Mouse (Mus musculus) olfactory bulb, adult 2 months (tissue): Measurements from ENCODE around the gene Dhx33.

Experiments used
- CTCF ChIP-seq: fragments of 200-500 bp; IDR thresholded peaks from 2 replicates; pipeline ENCODE4 v1.5.1; 2012; ENCODE audit warnings: low read depth, mild to moderate bottlenecking, low read length, moderate library complexity; ENCODE audit not compliant: insufficient read depth
- POLR2A ChIP-seq: fragments of 200-500 bp; IDR thresholded peaks from 2 replicates; pipeline ENCODE4 v1.6.1; 2012; ENCODE audit warnings: mild to moderate bottlenecking, low read depth, low read length, moderate library complexity; ENCODE audit not compliant: insufficient read depth

GRCm38 (mm10) chr11:70972586-70972985 is 31.7 kb downstream of the Dhx33 start:
- no peak for TF ChIP-seq POLR2A
- TF ChIP-seq CTCF, result no peak
